Mouse (Mus musculus) layer of hippocampus, postnatal 36 days (tissue): ENCODE measurements around the gene Prr18. TPM values are rescaled to one million over a fixed set of nuclear protein-coding genes. Genes with fewer than 3 reads are reported as not detected.
"Not testable (repeated sequence)": the region's sequence is repeated elsewhere in the genome, so short reads cannot be mapped to it uniquely, and the experiment has no call there.

Source experiments
- DNase-seq, 2 experiments: peaks; one replicate each; pipeline ENCODE4 v3.0.0; 2022
- total RNA-seq, 2 experiments: library from RNA; stranded (reverse); gene quantifications; 2 replicates each; pipeline ENCODE4 v1.2.3; 2021

Prr18 gene
- 10 to 100 TPM; 19.2 to 23.7 TPM for total RNA-seq

- not testable (repeated sequence) for DNase-seq
Measured at GRCm38 (mm10) chr17:8337159-8337558, at the start of gene Prr18. Prr18 (plus strand) TSS chr17:8337459.

GRCm38 (mm10) chr17:8289993-8290679, 47.1 kb upstream of the Prr18 start:
- no peak for DNase-seq

GRCm38 (mm10) chr17:8290736-8291135, 46.5 kb upstream of the Prr18 start:
- no peak for DNase-seq

- DNase-seq, result no peak
Measured at GRCm38 (mm10) chr17:8295825-8296224, 41.4 kb upstream of the Prr18 start.

GRCm38 (mm10) chr17:8296313-8296844, 40.9 kb upstream of the Prr18 start:
- no peak for DNase-seq

GRCm38 (mm10) chr17:8297746-8298145, 39.5 kb upstream of the Prr18 start:
- DNase-seq, result no peak

- no peak for DNase-seq
Measured at GRCm38 (mm10) chr17:8298281-8298680, 39.0 kb upstream of the Prr18 start.

- DNase-seq, result no peak
Measured at GRCm38 (mm10) chr17:8299524-8299923, 37.7 kb upstream of the Prr18 start.

- DNase-seq, result no peak
Measured at GRCm38 (mm10) chr17:8301515-8301914, 35.7 kb upstream of the Prr18 start.

- DNase-seq, result no peak
Measured at GRCm38 (mm10) chr17:8302772-8303438, 34.4 kb upstream of the Prr18 start.

GRCm38 (mm10) chr17:8303671-8304070, 33.6 kb upstream of the Prr18 start:
- no peak for DNase-seq

- no peak for DNase-seq
Measured at GRCm38 (mm10) chr17:8305801-8306200, 31.5 kb upstream of the Prr18 start.

- peak; percentile 97 to 98 for DNase-seq
Measured at GRCm38 (mm10) chr17:8310838-8311614, 26.2 kb upstream of the Prr18 start, which contains the start of gene Sft2d1. Sft2d1 (plus strand) TSS chr17:8311102.

GRCm38 (mm10) chr17:8311751-8312150, 25.5 kb upstream of the Prr18 start:
- no peak for DNase-seq

- DNase-seq, result no peak
Measured at GRCm38 (mm10) chr17:8313976-8314375, 23.3 kb upstream of the Prr18 start.

- peak in 1 of 2 experiments; percentile 26 for DNase-seq
Measured at GRCm38 (mm10) chr17:8316251-8316650, 21.0 kb upstream of the Prr18 start.

- not testable (repeated sequence) for DNase-seq
Measured at GRCm38 (mm10) chr17:8326877-8327276, 10.4 kb upstream of the Prr18 start.

- no peak for DNase-seq
Measured at GRCm38 (mm10) chr17:8328511-8329174, 8.6 kb upstream of the Prr18 start.

- no peak for DNase-seq
Measured at GRCm38 (mm10) chr17:8330602-8331001, 6.7 kb upstream of the Prr18 start.

GRCm38 (mm10) chr17:8339666-8340374, 2.6 kb downstream of the Prr18 start:
- DNase-seq, result no peak
